Mouse (Mus musculus): Measurements from ENCODE around the gene Kin. TPM values are rescaled to one million over a fixed set of nuclear protein-coding genes. Genes with fewer than 3 reads are reported as not detected.
A peak's percentile ranks its signal among the peaks of the same experiment; 100 is the strongest.

Kin gene
- total and polyA plus RNA-seq, 2 experiments, result 1.3 to 7.7 TPM

GRCm38 (mm10) chr2:10118751-10119150, 38.4 kb downstream of the Kin start:
- 55% methylated on average over 1 of the region's 1 CpGs for WGBS
- Histone ChIP-seq H3K36me3 (ENCODE audit: control insufficient read depth, insufficient read depth, low read length) (peaks cover 86% of the 10 kb centered on the region), H3K27me3 (ENCODE audit: control insufficient read depth, insufficient read depth, low read length) (no peaks in the 10 kb centered on the region), H3K9ac (ENCODE audit: low read depth, low read length) (no peak overlapping the region), H3K4me1 (ENCODE audit: control insufficient read depth, insufficient read depth, low read length) (peaks cover 2% of the 10 kb centered on the region; the same call in 1 of the 2 replicates), H3K79me2 (ENCODE audit: control insufficient read depth, insufficient read depth, low read length) (peaks cover 3% of the 10 kb centered on the region), H3K27ac (replicated peaks; ENCODE audit: insufficient read depth, low read depth, low read length) (no peak overlapping the region), H3K4me3 (ENCODE audit: insufficient read depth, low read depth, low read length) (no peak overlapping the region)
- DNase-seq (ENCODE audit: extremely low read depth, low read depth, low spot score), result no peak
- TF ChIP-seq POLR2A (IDR thresholded peaks at IDR 0.05; ENCODE audit: extremely low read depth, insufficient read depth, low read length), result no peak
- no peak for TF ChIP-seq CTCF (IDR thresholded peaks at IDR 0.05; ENCODE audit: low read depth, low read length)

- H3K36me3 ChIP-seq (ENCODE audit: control insufficient read depth, insufficient read depth, low read length), result peaks cover 87% of the 10 kb centered on the region
- DNase-seq (ENCODE audit: extremely low read depth, low read depth, low spot score), result no peak
- peaks cover 3% of the 10 kb centered on the region for H3K79me2 ChIP-seq (ENCODE audit: control insufficient read depth, insufficient read depth, low read length)
- H3K4me3 ChIP-seq (ENCODE audit: insufficient read depth, low read depth, low read length), result no peak overlapping the region
- WGBS, result 45% methylated on average over 8 of the region's 8 CpGs
- no peak for TF ChIP-seq POLR2A (IDR thresholded peaks at IDR 0.05; ENCODE audit: extremely low read depth, insufficient read depth, low read length)
- no peak for TF ChIP-seq CTCF (IDR thresholded peaks at IDR 0.05; ENCODE audit: low read depth, low read length)
- H3K4me1 ChIP-seq (ENCODE audit: control insufficient read depth, insufficient read depth, low read length), result peaks cover 2% of the 10 kb centered on the region; the same call in 1 of the 2 replicates
- H3K27me3 ChIP-seq (ENCODE audit: control insufficient read depth, insufficient read depth, low read length), result no peaks in the 10 kb centered on the region
- H3K27ac ChIP-seq (replicated peaks; ENCODE audit: insufficient read depth, low read depth, low read length), result no peak overlapping the region
- H3K9ac ChIP-seq (ENCODE audit: low read depth, low read length), result no peak overlapping the region
Measured at GRCm38 (mm10) chr2:10119276-10119675, 38.9 kb downstream of the Kin start.

GRCm38 (mm10) chr2:10121826-10122225, 41.4 kb downstream of the Kin start:
- H3K4me1 ChIP-seq (ENCODE audit: control insufficient read depth, insufficient read depth, low read length), result peaks cover 12% of the 10 kb centered on the region
- TF ChIP-seq POLR2A (IDR thresholded peaks at IDR 0.05; ENCODE audit: extremely low read depth, insufficient read depth, low read length) (no peak), CTCF (IDR thresholded peaks at IDR 0.05; ENCODE audit: low read depth, low read length) (no peak)
- no peak for DNase-seq (ENCODE audit: extremely low read depth, low read depth, low spot score)
- H3K4me3 ChIP-seq (ENCODE audit: insufficient read depth, low read depth, low read length), result no peak overlapping the region
- H3K9ac ChIP-seq (ENCODE audit: low read depth, low read length), result no peak overlapping the region
- 31% methylated on average over 3 of the region's 3 CpGs for WGBS
- no peaks in the 10 kb centered on the region for H3K27me3 ChIP-seq (ENCODE audit: control insufficient read depth, insufficient read depth, low read length)
- H3K36me3 ChIP-seq (ENCODE audit: control insufficient read depth, insufficient read depth, low read length), result peaks cover 76% of the 10 kb centered on the region
- H3K27ac ChIP-seq (replicated peaks; ENCODE audit: insufficient read depth, low read depth, low read length), result no peak overlapping the region
- peaks cover 3% of the 10 kb centered on the region; the same call in 1 of the 2 replicates for H3K79me2 ChIP-seq (ENCODE audit: control insufficient read depth, insufficient read depth, low read length)

- TF ChIP-seq POLR2A (IDR thresholded peaks at IDR 0.05; ENCODE audit: extremely low read depth, insufficient read depth, low read length), result no peak
- H3K4me1 ChIP-seq (ENCODE audit: control insufficient read depth, insufficient read depth, low read length), result peaks cover 21% of the 10 kb centered on the region
- H3K27ac ChIP-seq (replicated peaks; ENCODE audit: insufficient read depth, low read depth, low read length), result peak overlapping the region; percentile 100
- H3K36me3 ChIP-seq (ENCODE audit: control insufficient read depth, insufficient read depth, low read length), result peaks cover 40% of the 10 kb centered on the region
- H3K9ac ChIP-seq (ENCODE audit: low read depth, low read length), result peak overlapping the region; percentile 90
- H3K79me2 ChIP-seq (ENCODE audit: control insufficient read depth, insufficient read depth, low read length), result peaks cover 3% of the 10 kb centered on the region; the same call in 1 of the 2 replicates
- 34% methylated on average over 4 of the region's 4 CpGs for WGBS
- peak overlapping the region; percentile 58 for H3K4me3 ChIP-seq (ENCODE audit: insufficient read depth, low read depth, low read length)
- DNase-seq (ENCODE audit: extremely low read depth, low read depth, low spot score), result peak; percentile 99
- H3K27me3 ChIP-seq (ENCODE audit: control insufficient read depth, insufficient read depth, low read length), result no peaks in the 10 kb centered on the region
Measured at GRCm38 (mm10) chr2:10126122-10126521, 45.7 kb downstream of the Kin start.

- peak overlapping the region; percentile 52; the same call in 1 of the 2 replicates for H3K4me3 ChIP-seq (ENCODE audit: insufficient read depth, low read depth, low read length)
- WGBS, result 18% methylated on average over 5 of the region's 5 CpGs
- H3K27ac ChIP-seq (replicated peaks; ENCODE audit: insufficient read depth, low read depth, low read length), result peak overlapping the region; percentile 98
Measured at GRCm38 (mm10) chr2:10127471-10127870, 47.1 kb downstream of the Kin start.

GRCm38 (mm10) chr2:10128571-10128970, 48.2 kb downstream of the Kin start:
- 0 out of 2 replicates have a peak, but pooled peaks cover 3% of the 10 kb centered on the region for H3K79me2 ChIP-seq (ENCODE audit: control insufficient read depth, insufficient read depth, low read length)
- peak overlapping the region; percentile 98 for H3K27ac ChIP-seq (replicated peaks; ENCODE audit: insufficient read depth, low read depth, low read length)
- H3K27me3 ChIP-seq (ENCODE audit: control insufficient read depth, insufficient read depth, low read length), result no peaks in the 10 kb centered on the region
- peaks cover 23% of the 10 kb centered on the region for H3K36me3 ChIP-seq (ENCODE audit: control insufficient read depth, insufficient read depth, low read length)
- H3K9ac ChIP-seq (ENCODE audit: low read depth, low read length), result peak overlapping the region; percentile 89
- peak overlapping the region; percentile 62 for H3K4me3 ChIP-seq (ENCODE audit: insufficient read depth, low read depth, low read length)
- H3K4me1 ChIP-seq (ENCODE audit: control insufficient read depth, insufficient read depth, low read length), result peaks cover 29% of the 10 kb centered on the region
- DNase-seq (ENCODE audit: extremely low read depth, low read depth, low spot score), result peak; percentile 99
- TF ChIP-seq POLR2A (IDR thresholded peaks at IDR 0.05; ENCODE audit: extremely low read depth, insufficient read depth, low read length), result no peak
- no peak for TF ChIP-seq CTCF (IDR thresholded peaks at IDR 0.05; ENCODE audit: low read depth, low read length)
- 22% methylated on average over 4 of the region's 4 CpGs for WGBS

More at GRCm38 (mm10) chr2:10127471-10127870, 47.1 kb downstream of the Kin start:
- peak overlapping the region; percentile 89 for H3K9ac ChIP-seq (ENCODE audit: low read depth, low read length)
- peaks cover 29% of the 10 kb centered on the region for H3K4me1 ChIP-seq (ENCODE audit: control insufficient read depth, insufficient read depth, low read length)
- H3K79me2 ChIP-seq (ENCODE audit: control insufficient read depth, insufficient read depth, low read length), result 0 out of 2 replicates have a peak, but pooled peaks cover 3% of the 10 kb centered on the region
- H3K36me3 ChIP-seq (ENCODE audit: control insufficient read depth, insufficient read depth, low read length), result peaks cover 31% of the 10 kb centered on the region
- no peaks in the 10 kb centered on the region for H3K27me3 ChIP-seq (ENCODE audit: control insufficient read depth, insufficient read depth, low read length)
- DNase-seq (ENCODE audit: extremely low read depth, low read depth, low spot score), result peak; percentile 96
- TF ChIP-seq CTCF (IDR thresholded peaks at IDR 0.05; ENCODE audit: low read depth, low read length), result no peak
- TF ChIP-seq POLR2A (IDR thresholded peaks at IDR 0.05; ENCODE audit: extremely low read depth, insufficient read depth, low read length), result no peak

All from liver, adult 2 months (tissue).